Mouse (Mus musculus) forebrain, embryonic 10.5 days (tissue): ENCODE results near the gene Dhx34. TPM values are rescaled to one million over a fixed set of nuclear protein-coding genes. Genes with fewer than 3 reads are reported as not detected.

Experiments used
- DNase-seq: peaks from one replicate; pipeline ENCODE4 v3.0.0-alpha.2; 2017; ENCODE audit warnings: low spot score; ENCODE audit errors: extremely low spot score
- H3K27ac ChIP-seq: fragments of 300-500 bp; sonication (generic); 2 replicates; pipeline ENCODE4 v1.5.1; 2016; ENCODE audit warnings: mild to moderate bottlenecking
- H3K27me3 ChIP-seq: fragments of 300-500 bp; sonication (generic); 2 replicates; pipeline ENCODE4 v1.6.1; 2016; ENCODE audit warnings: mild to moderate bottlenecking; ENCODE audit not compliant: poor library complexity, severe bottlenecking
- H3K36me3 ChIP-seq: fragments of 300-500 bp; sonication (generic); replicated peaks from 2 replicates; pipeline ENCODE4 v1.6.1; 2016; ENCODE audit warnings: mild to moderate bottlenecking, moderate library complexity
- H3K4me1 ChIP-seq: fragments of 300-500 bp; sonication (generic); 2 replicates; pipeline ENCODE4 v1.6.1; 2016
- H3K4me3 ChIP-seq: fragments of 300-500 bp; sonication (generic); 2 replicates; pipeline ENCODE4 v1.5.1; 2016; ENCODE audit warnings: mild to moderate bottlenecking, moderate library complexity
- H3K9me3 ChIP-seq: fragments of 300-500 bp; sonication (generic); 2 replicates; pipeline ENCODE4 v1.6.1; 2016; ENCODE audit warnings: mild to moderate bottlenecking, moderate library complexity
- WGBS: fragments of 180-500 bp; shearing (Covaris S2); methylation state at CpG from one replicate; pipeline ENCODE4 v1.1.7; 2016; 5-methylcytosine and 5-hydroxymethylcytosine counted together
- polyA plus RNA-seq: library from polyadenylated mRNA; unstranded; fragments of >200 nt; fragmentation: Nextera tagmentation; extraction: Ambion mirVana; gene quantifications from 2 replicates; pipeline ENCODE4 v1.2.1, GENCODE M21; 2016

Dhx34 gene
- polyA plus RNA-seq, 1 experiment from 2014 or later = 21.2 TPM

- no peak for DNase-seq
- Histone ChIP-seq H3K4me1 (no peaks in the 10 kb centered on the region; the same call in 1 of the 2 replicates), H3K27me3 (no peaks in the 10 kb centered on the region), H3K27ac (no peak within 1 kb of the TSS), H3K36me3 (no peaks in the 10 kb centered on the region), H3K4me3 (no peak within 1 kb of the TSS), H3K9me3 (no peaks in the 10 kb centered on the region)
- 89% methylated on average over 5 of the region's 5 CpGs for WGBS
Observed at GRCm38 (mm10) chr7:16244067-16244466, 22.2 kb upstream of the Dhx34 start, which contains the start of gene C5ar2. Gene C5ar2 (minus strand): TSS chr7:16244154.

GRCm38 (mm10) chr7:16242198-16242597 is 20.4 kb upstream of the Dhx34 start:
- WGBS = 89% methylated on average over 6 of the region's 6 CpGs
- no peak for DNase-seq
- H3K4me3 ChIP-seq = no peak overlapping the region

GRCm38 (mm10) chr7:16241787-16242186 is 19.9 kb upstream of the Dhx34 start:
- Histone ChIP-seq H3K4me1 (no peaks in the 10 kb centered on the region; the same call in 1 of the 2 replicates), H3K9me3 (no peaks in the 10 kb centered on the region), H3K4me3 (no peak overlapping the region), H3K36me3 (no peaks in the 10 kb centered on the region), H3K27ac (no peak overlapping the region), H3K27me3 (no peaks in the 10 kb centered on the region)
- whole genome bisulfite sequencing = 58% methylated on average over 11 of the region's 11 CpGs
- no peak for DNase-seq

More at GRCm38 (mm10) chr7:16242198-16242597, 20.4 kb upstream of the Dhx34 start:
- Histone ChIP-seq H3K36me3 (no peaks in the 10 kb centered on the region), H3K9me3 (no peaks in the 10 kb centered on the region), H3K27ac (no peak overlapping the region), H3K27me3 (no peaks in the 10 kb centered on the region), H3K4me1 (no peaks in the 10 kb centered on the region; the same call in 1 of the 2 replicates)

GRCm38 (mm10) chr7:16240978-16241303 is 19.1 kb upstream of the Dhx34 start:
- no peaks in the 10 kb centered on the region for H3K9me3 ChIP-seq
- no peak overlapping the region for H3K27ac ChIP-seq
- WGBS = 94% methylated on average over 1 of the region's 1 CpGs
- H3K4me1 ChIP-seq = no peaks in the 10 kb centered on the region; the same call in 1 of the 2 replicates
- no peaks in the 10 kb centered on the region for H3K36me3 ChIP-seq
- H3K27me3 ChIP-seq = no peaks in the 10 kb centered on the region
- no peak for DNase-seq
- no peak overlapping the region for H3K4me3 ChIP-seq

- 78% methylated on average over 7 of the region's 7 CpGs for WGBS
Observed at GRCm38 (mm10) chr7:16240281-16240977, 18.6 kb upstream of the Dhx34 start.

GRCm38 (mm10) chr7:16239554-16239997 is 17.7 kb upstream of the Dhx34 start:
- Histone ChIP-seq H3K4me3 (no peak overlapping the region), H3K4me1 (no peaks in the 10 kb centered on the region; the same call in 1 of the 2 replicates), H3K36me3 (no peaks in the 10 kb centered on the region), H3K27ac (no peak overlapping the region), H3K9me3 (no peaks in the 10 kb centered on the region), H3K27me3 (no peaks in the 10 kb centered on the region)
- WGBS = 72% methylated on average over 9 of the region's 9 CpGs
- DNase-seq = no peak

More at GRCm38 (mm10) chr7:16240281-16240977, 18.6 kb upstream of the Dhx34 start:
- Histone ChIP-seq H3K36me3 (no peaks in the 10 kb centered on the region), H3K27me3 (no peaks in the 10 kb centered on the region), H3K4me3 (no peak overlapping the region), H3K27ac (no peak overlapping the region), H3K4me1 (no peaks in the 10 kb centered on the region; the same call in 1 of the 2 replicates), H3K9me3 (no peaks in the 10 kb centered on the region)
- no peak for DNase-seq

GRCm38 (mm10) chr7:16229869-16230268 is 8.0 kb upstream of the Dhx34 start:
- Histone ChIP-seq H3K4me1 (peaks cover 22% of the 10 kb centered on the region), H3K4me3 (no peak overlapping the region), H3K9me3 (peaks cover 23% of the 10 kb centered on the region), H3K27ac (peak overlapping the region; percentile 35; the same call in 1 of the 2 replicates), H3K27me3 (no peaks in the 10 kb centered on the region), H3K36me3 (no peaks in the 10 kb centered on the region)
- peak; percentile 27 for DNase-seq
- WGBS = 55% methylated on average over 5 of the region's 5 CpGs

GRCm38 (mm10) chr7:16213986-16214385 is 7.9 kb downstream of the Dhx34 start:
- Histone ChIP-seq H3K9me3 (no peaks in the 10 kb centered on the region), H3K27me3 (no peaks in the 10 kb centered on the region), H3K27ac (no peak overlapping the region), H3K4me1 (no peaks in the 10 kb centered on the region), H3K36me3 (peaks cover 96% of the 10 kb centered on the region), H3K4me3 (no peak overlapping the region)
- no peak for DNase-seq
- WGBS = 94% methylated on average over 9 of the region's 9 CpGs

GRCm38 (mm10) chr7:16213196-16213595 is 8.6 kb downstream of the Dhx34 start:
- H3K4me1 ChIP-seq = no peaks in the 10 kb centered on the region
- H3K27me3 ChIP-seq = no peaks in the 10 kb centered on the region
- no peak overlapping the region for H3K4me3 ChIP-seq
- DNase-seq = no peak
- no peaks in the 10 kb centered on the region for H3K9me3 ChIP-seq
- H3K27ac ChIP-seq = no peak overlapping the region
- WGBS = 98% methylated on average over 6 of the region's 6 CpGs
- H3K36me3 ChIP-seq = peaks cover 96% of the 10 kb centered on the region

GRCm38 (mm10) chr7:16210862-16211365 is 10.9 kb downstream of the Dhx34 start:
- H3K4me1 ChIP-seq = no peaks in the 10 kb centered on the region
- H3K36me3 ChIP-seq = peaks cover 90% of the 10 kb centered on the region
- H3K27ac ChIP-seq = no peak overlapping the region
- 82% methylated on average over 12 of the region's 12 CpGs for WGBS
- H3K4me3 ChIP-seq = no peak overlapping the region
- H3K27me3 ChIP-seq = no peaks in the 10 kb centered on the region
- no peaks in the 10 kb centered on the region for H3K9me3 ChIP-seq
- no peak for DNase-seq

GRCm38 (mm10) chr7:16208781-16209665 is 12.8 kb downstream of the Dhx34 start:
- Histone ChIP-seq H3K4me1 (no peaks in the 10 kb centered on the region), H3K27ac (no peak overlapping the region), H3K4me3 (no peak overlapping the region), H3K27me3 (no peaks in the 10 kb centered on the region), H3K9me3 (no peaks in the 10 kb centered on the region), H3K36me3 (peaks cover 90% of the 10 kb centered on the region)
- WGBS = 94% methylated on average over 21 of the region's 21 CpGs
- DNase-seq = no peak

- DNase-seq = no peak
- H3K36me3 ChIP-seq = peaks cover 90% of the 10 kb centered on the region
- H3K4me1 ChIP-seq = no peaks in the 10 kb centered on the region
- no peaks in the 10 kb centered on the region for H3K27me3 ChIP-seq
- no peaks in the 10 kb centered on the region for H3K9me3 ChIP-seq
- 92% methylated on average over 10 of the region's 10 CpGs for WGBS
- no peak overlapping the region for H3K4me3 ChIP-seq
- H3K27ac ChIP-seq = no peak overlapping the region
Observed at GRCm38 (mm10) chr7:16207496-16207895, 14.3 kb downstream of the Dhx34 start.
